Mouse (Mus musculus): ENCODE measurements around the gene Vapa.

DNA sequence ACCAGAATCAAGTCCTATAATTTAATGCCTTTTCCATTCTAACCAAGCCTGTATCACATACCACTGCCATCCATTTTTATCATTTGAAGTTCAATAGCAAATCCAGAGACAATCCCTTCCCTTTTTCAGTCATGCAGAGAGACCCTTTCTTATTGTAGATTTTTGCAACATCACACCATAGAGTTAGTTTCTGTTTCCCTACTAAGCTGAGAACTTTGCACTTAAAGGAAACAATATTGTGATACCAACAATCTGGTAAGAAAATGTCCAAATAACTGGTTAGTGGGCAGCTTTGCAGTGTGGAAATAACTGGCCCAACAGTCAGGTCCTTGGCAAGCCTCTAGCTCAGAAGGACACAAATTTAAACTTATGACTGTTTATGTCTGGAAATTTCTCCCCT is 8.5 kb downstream of the Vapa start:
- no peak for TF ChIP-seq CTCF (IDR thresholded peaks at IDR 0.05; ENCODE audit: control insufficient read depth, insufficient read depth, insufficient read length)
- TF ChIP-seq MYOG (IDR thresholded peaks at IDR 0.05; ENCODE audit: control insufficient read depth, extremely low read depth, insufficient read length) = no peak
- TF ChIP-seq CEBPB (IDR thresholded peaks at IDR 0.05; ENCODE audit: low read depth) = no peak
- no peak for TF ChIP-seq MYOD1 (IDR thresholded peaks at IDR 0.05; ENCODE audit: control insufficient read depth, insufficient read length, low read depth)
